Mouse (Mus musculus) thymus, adult 2 months (tissue): Measurements from ENCODE around the gene Lcn9.

ENCODE experiments used
- CTCF ChIP-seq: fragments of 200-500 bp; IDR thresholded peaks from 2 replicates; pipeline ENCODE4 v1.5.1; 2012; ENCODE audit warnings: mild to moderate bottlenecking, control low read depth, low read length, moderate library complexity, borderline replicate concordance; ENCODE audit not compliant: control insufficient read depth, poor library complexity, insufficient read depth; ENCODE audit errors: extremely low read depth
- POLR2A ChIP-seq: fragments of 200-500 bp; IDR thresholded peaks from 2 replicates; pipeline ENCODE4 v1.6.1; 2012; ENCODE audit warnings: mild to moderate bottlenecking, low read length, control low read depth, moderate library complexity; ENCODE audit not compliant: control insufficient read depth, poor library complexity, insufficient read depth; ENCODE audit errors: extremely low read depth

GRCm38 (mm10) chr2:25852626-25853025 lies 29.7 kb downstream of the Lcn9 start:
- no peak for TF ChIP-seq CTCF
- no peak for TF ChIP-seq POLR2A
